Mouse (Mus musculus) limb, embryonic 10.5 days (tissue): ENCODE data around the gene Gm10447. TPM values are rescaled to one million over a fixed set of nuclear protein-coding genes. Genes with fewer than 3 reads are reported as not detected.
"Not testable (repeated sequence)": the region's sequence is repeated elsewhere in the genome, so short reads cannot be mapped to it uniquely, and the experiment has no call there.

Experiments used
- DNase-seq: peaks from one replicate; pipeline ENCODE4 v3.0.0-alpha.2; 2017; ENCODE audit warnings: low spot score
- H3K27ac ChIP-seq: fragments of 300-500 bp; sonication (generic); 2 replicates; pipeline ENCODE4 v1.5.1; 2016; ENCODE audit warnings: mild to moderate bottlenecking
- H3K27me3 ChIP-seq: fragments of 300-500 bp; sonication (generic); 2 replicates; pipeline ENCODE4 v1.6.1; 2016; ENCODE audit warnings: low read depth, mild to moderate bottlenecking; ENCODE audit not compliant: poor library complexity, severe bottlenecking
- H3K36me3 ChIP-seq: fragments of 300-500 bp; sonication (generic); 2 replicates; pipeline ENCODE4 v1.6.1; 2016; ENCODE audit warnings: mild to moderate bottlenecking, moderate library complexity
- H3K4me1 ChIP-seq: fragments of 300-500 bp; sonication (generic); 2 replicates; pipeline ENCODE4 v1.6.1; 2016
- H3K4me3 ChIP-seq: fragments of 300-500 bp; sonication (generic); 2 replicates; pipeline ENCODE4 v1.5.1; 2016; ENCODE audit warnings: mild to moderate bottlenecking, moderate library complexity
- H3K9me3 ChIP-seq: fragments of 300-500 bp; sonication (generic); replicated peaks from 2 replicates; pipeline ENCODE4 v1.6.1; 2016; ENCODE audit warnings: mild to moderate bottlenecking
- WGBS: fragments of 180-500 bp; shearing (Covaris S2); methylation state at CpG from one replicate; pipeline ENCODE4 v1.1.7; 2016; 5-methylcytosine and 5-hydroxymethylcytosine counted together
- polyA plus RNA-seq: library from polyadenylated mRNA; unstranded; fragments of >200 nt; fragmentation: Nextera tagmentation; extraction: Ambion mirVana; gene quantifications from 2 replicates; pipeline ENCODE4 v1.2.1, GENCODE M21; 2016

Gene Gm10447
- polyA plus RNA-seq, 1 experiment from 2014 or later: 0.14 TPM

DNA sequence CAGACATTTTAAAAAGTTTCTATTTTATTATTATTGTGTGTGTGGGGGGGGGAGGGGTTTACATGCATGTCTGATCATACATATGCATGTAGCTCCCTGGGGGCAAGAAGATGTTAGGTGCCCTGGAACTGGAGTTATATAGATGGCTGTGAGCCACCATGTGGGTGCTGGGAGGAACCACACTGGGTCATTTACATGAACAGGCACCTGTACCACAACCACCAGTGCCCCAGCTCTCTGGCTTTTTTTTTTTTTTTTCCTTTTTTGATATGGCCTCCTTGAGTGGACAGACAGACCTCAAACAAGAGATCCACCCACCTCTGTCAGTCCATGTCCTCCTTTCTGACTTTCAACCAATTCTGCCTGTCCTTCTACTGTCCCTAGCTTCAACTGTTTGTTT, 27.7 kb downstream of the Gm10447 start:
- Histone ChIP-seq H3K27me3 (no peaks in the 10 kb centered on the region), H3K27ac (no peak overlapping the region), H3K4me1 (peaks cover 14% of the 10 kb centered on the region), H3K36me3 (peaks cover 16% of the 10 kb centered on the region), H3K4me3 (peak overlapping the region; percentile 85), H3K9me3 (no peaks in the 10 kb centered on the region)
- DNase-seq: no peak

DNA sequence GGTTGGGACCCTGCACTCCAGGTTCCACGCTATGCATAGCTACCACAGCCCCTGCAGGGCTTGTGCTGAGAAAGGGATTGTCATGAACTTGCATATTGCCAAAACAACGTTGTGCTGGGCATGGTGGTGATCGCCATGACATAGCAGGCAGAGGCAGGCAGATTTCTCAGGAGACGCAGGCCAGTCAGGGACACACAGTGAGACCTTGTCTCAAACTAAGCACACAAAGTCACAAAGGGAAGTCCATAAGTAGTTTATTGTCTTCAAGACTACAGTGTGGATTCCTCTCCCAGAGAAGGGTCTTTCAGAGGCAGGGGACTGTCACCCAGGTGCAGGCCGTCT, 28.2 kb downstream of the Gm10447 start:
- no peak overlapping the region for H3K4me3 ChIP-seq
- WGBS: 96% methylated on average over 5 of the region's 5 CpGs
- no peak overlapping the region for H3K27ac ChIP-seq
- no peaks in the 10 kb centered on the region for H3K9me3 ChIP-seq
- no peaks in the 10 kb centered on the region for H3K27me3 ChIP-seq
- peaks cover 16% of the 10 kb centered on the region for H3K36me3 ChIP-seq
- peaks cover 14% of the 10 kb centered on the region for H3K4me1 ChIP-seq
- DNase-seq: no peak

DNA sequence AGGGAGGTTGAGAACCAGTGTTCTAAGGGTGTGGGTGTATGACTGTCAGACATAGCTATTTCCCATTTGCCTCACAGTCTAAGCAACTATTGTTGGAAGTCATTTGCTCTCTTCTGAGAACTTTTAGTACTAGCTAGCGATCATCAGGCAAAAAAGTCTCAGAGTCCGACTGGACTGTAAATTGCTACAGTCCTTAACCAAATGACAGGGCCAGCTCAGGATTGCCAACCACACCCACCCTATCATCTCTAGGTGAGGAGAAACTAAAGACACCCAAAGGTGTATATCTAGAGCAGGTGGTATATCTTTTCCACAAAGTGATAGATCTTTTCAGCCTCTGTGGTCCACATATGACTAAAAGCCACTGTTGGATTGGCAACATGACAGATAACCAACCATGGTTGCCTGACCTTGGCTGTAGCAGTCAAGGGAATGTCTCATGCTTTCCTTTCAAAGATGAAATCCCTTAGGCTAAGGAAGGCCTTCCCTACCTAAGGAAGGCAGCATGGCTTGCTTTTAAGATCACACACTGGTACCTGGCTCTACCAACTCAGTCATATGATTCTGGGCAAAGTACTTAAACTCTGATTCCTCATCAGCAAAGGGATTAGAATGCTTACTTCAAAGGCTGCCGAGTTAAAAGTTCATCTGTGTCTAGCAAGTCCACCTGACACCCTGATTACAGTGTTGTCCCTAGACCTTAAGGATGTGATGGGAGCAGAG, 28.8 kb downstream of the Gm10447 start:
- 94% methylated on average over 3 of the region's 3 CpGs for WGBS
- Histone ChIP-seq H3K27me3 (no peaks in the 10 kb centered on the region), H3K27ac (no peak overlapping the region), H3K36me3 (peaks cover 16% of the 10 kb centered on the region), H3K9me3 (no peaks in the 10 kb centered on the region), H3K4me1 (peaks cover 14% of the 10 kb centered on the region), H3K4me3 (no peak overlapping the region)
- no peak for DNase-seq

DNA sequence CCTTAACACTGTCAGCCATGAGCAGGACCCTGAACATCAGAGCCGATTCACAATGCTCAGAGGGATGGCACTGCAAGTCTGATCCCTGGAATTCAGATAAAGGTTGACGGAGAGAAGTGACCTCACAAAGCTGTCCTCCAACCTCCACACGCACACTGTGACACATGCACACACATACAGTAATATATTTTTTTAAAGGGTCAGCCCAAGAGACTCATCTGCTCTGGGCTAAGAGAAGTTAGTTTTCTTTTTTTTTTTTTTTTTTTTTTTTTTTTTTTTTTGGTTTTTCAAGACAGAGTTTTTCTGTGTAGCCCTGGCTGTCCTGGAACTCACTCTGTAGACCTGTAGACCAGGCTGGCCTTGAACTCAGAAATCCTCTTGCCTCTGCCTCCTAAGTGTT, 30.0 kb downstream of the Gm10447 start:
- H3K27me3 ChIP-seq, H3K27ac ChIP-seq, H3K4me3 ChIP-seq, H3K9me3 ChIP-seq, DNase-seq: not testable (repeated sequence)
- WGBS: 86% methylated on average over 3 of the region's 3 CpGs
- Histone ChIP-seq H3K4me1 (peaks cover 14% of the 10 kb centered on the region), H3K36me3 (peaks cover 16% of the 10 kb centered on the region)

DNA sequence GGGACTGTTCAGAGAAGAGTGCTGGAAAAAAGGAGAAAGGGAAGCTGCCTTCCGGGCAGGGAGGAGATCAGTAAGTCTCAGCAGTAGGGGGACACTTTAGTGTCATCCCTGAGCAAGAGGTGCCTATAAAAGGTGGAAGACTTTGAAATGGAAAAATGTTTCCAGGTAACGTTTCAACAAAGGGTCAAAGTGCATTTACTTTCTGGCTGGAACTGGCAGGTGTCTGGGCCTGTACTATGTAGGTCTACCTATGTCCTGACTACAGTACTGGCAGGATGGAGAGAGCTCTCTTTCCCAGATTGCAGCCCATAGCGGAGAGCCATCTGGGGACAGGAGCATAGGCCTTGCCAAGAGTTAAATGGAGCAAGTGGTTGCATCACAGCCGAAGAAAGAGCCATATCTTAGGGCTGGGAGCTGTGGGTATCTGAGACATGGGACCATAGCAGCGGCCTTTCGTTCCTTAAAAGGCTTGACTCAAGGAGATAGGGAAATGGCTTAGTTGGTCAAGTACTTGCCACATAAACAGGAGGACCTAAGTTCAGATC, 31.1 kb downstream of the Gm10447 start:
- peaks cover 26% of the 10 kb centered on the region for H3K36me3 ChIP-seq
- no peak overlapping the region for H3K4me3 ChIP-seq
- 79% methylated on average over 6 of the region's 6 CpGs for WGBS
- H3K27ac ChIP-seq: no peak overlapping the region
- H3K9me3 ChIP-seq: no peaks in the 10 kb centered on the region
- H3K4me1 ChIP-seq: peaks cover 8% of the 10 kb centered on the region
- no peak for DNase-seq
- H3K27me3 ChIP-seq: no peaks in the 10 kb centered on the region

DNA sequence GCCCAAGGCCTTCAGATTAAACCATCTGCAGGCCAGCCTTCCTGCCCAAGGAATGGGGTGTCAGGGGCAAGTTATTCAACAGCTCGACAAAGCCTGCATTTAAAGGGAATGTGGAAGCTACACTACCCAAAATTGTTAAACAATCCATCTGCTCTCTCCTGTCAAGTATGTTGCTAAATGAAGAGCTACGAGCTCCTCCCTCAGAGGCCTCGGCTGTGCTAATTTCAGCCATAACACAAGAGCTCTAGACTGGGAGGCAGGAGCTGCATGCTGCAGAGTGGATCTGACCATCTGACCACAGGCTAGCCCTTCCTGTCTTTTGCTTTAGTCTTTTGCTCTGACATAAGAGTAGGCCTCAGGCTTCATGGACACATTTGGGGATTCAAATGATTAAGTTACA, 31.7 kb downstream of the Gm10447 start:
- no peaks in the 10 kb centered on the region for H3K27me3 ChIP-seq
- no peak for DNase-seq
- no peaks in the 10 kb centered on the region for H3K9me3 ChIP-seq
- H3K4me3 ChIP-seq: no peak overlapping the region
- no peak overlapping the region for H3K27ac ChIP-seq
- H3K4me1 ChIP-seq: peaks cover 8% of the 10 kb centered on the region
- WGBS: 78% methylated on average over 3 of the region's 3 CpGs
- peaks cover 30% of the 10 kb centered on the region for H3K36me3 ChIP-seq

DNA sequence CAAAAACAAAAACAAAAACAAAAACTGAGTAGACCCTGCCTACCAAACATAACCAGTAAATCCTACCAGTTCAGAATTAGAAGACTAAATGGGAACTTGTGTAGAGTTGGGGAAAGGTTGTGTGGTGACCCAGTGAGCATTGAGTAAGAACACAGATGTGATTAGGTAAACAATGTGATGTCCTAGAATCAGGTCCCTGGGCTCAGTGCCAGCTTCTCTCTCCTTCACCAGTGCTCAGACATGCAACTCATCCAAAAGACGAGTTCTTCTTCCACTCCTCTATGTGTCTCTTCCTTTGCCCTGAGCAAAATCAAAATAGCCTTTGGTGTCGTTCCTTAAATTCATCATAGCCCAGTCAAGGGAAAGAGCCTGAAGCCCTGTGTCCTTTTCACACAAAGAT, 32.1 kb downstream of the Gm10447 start:
- Histone ChIP-seq H3K4me3 (no peak overlapping the region), H3K9me3 (no peaks in the 10 kb centered on the region), H3K27ac (no peak overlapping the region), H3K4me1 (peaks cover 5% of the 10 kb centered on the region), H3K27me3 (no peaks in the 10 kb centered on the region), H3K36me3 (peaks cover 35% of the 10 kb centered on the region)
- WGBS: 87% methylated on average over 2 of the region's 2 CpGs
- DNase-seq: no peak

DNA sequence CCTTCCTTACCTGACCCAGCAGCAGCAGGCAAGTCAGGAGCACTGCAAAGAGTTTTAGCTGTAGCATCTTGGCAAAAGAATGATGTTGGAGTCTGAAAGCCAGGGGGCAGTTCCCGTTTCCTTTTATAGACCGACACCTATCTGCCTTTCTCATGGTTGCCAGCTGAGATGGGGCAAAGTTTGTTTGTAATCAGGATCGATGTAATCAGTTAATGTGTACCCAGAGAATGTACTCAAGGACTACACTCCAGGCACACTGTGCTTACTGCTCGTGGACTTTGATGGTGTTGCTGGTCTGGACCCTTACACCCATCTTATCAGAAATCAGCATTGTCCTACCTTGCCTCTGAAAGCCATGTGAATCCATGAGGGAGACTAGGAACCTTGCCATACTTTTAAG, 33.9 kb downstream of the Gm10447 start, which contains the start of gene Leap2:
TSS of gene Leap2 (minus strand) at position 135 of the 400 bp plus-strand sequence.
- Histone ChIP-seq H3K4me3 (no peak within 1 kb of the TSS), H3K9me3 (no peaks in the 10 kb centered on the region), H3K36me3 (peaks cover 39% of the 10 kb centered on the region), H3K27me3 (no peaks in the 10 kb centered on the region), H3K27ac (no peak within 1 kb of the TSS), H3K4me1 (no peaks in the 10 kb centered on the region)
- DNase-seq: no peak
- WGBS: 91% methylated on average over 4 of the region's 4 CpGs

DNA sequence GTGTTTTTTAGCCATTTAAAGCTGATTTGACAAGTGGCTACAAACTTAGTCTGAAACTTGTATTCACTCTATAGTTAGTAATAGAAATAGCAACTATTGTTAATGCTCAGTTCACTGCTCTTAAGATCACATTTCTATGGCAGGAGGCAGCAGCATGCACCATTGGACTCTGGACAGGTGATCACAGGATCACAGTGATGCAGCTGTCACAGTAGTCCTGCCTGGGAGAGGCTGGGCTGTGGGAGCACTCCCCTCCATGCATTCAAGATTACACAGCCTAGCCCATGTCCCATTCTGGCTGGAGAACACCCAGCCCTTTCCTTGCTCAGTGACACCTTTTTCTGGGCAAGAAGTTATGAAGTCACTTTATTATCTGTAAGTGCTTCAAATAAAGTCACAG, 38.9 kb downstream of the Gm10447 start:
- no peaks in the 10 kb centered on the region for H3K27me3 ChIP-seq
- H3K4me3 ChIP-seq: no peak overlapping the region
- no peaks in the 10 kb centered on the region for H3K4me1 ChIP-seq
- no peak for DNase-seq
- no peaks in the 10 kb centered on the region for H3K9me3 ChIP-seq
- no peak overlapping the region for H3K27ac ChIP-seq
- H3K36me3 ChIP-seq: peaks cover 84% of the 10 kb centered on the region

DNA sequence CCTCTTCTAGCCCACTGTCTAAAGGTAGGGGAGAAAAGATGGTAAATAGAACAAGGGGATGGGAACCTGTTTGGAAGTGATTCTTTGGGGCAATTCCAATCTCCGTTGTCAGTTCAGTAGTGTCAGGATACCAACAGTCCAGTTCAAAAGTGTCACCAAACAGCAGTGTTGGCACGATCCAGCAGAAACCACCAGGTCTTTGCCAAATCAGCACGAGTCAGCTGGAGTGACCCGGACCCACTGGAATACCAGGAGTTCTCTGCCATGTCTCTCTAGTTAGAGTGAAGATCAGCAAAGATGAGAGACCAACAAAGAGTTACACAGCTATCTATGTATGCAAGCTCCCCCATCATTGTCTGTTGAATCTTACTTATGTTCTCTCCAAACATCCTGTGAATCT, 43.0 kb downstream of the Gm10447 start:
- H3K36me3 ChIP-seq: peaks cover 99% of the 10 kb centered on the region
- 98% methylated on average over 4 of the region's 4 CpGs for WGBS

DNA sequence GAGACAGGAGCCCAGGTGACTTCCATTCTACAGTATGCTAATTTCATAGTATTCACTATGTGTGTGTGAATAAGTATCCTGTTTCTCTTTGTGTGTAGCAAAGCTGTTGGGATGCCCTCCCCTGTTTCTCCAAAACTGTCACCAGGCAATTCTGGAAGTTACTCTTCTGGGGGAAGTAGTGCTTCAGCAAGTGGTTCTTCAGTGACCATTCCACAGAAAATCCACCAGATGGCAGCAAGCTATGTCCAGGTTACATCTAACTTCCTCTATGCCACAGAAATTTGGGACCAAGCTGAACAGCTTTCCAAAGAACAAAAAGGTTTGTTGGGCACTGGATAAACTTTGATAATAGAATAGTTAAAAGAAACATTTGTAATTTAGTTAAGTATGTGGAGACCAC, 45.2 kb downstream of the Gm10447 start:
- H3K36me3 ChIP-seq: peaks cover 98% of the 10 kb centered on the region
- no peak overlapping the region for H3K4me3 ChIP-seq
- H3K4me1 ChIP-seq: no peaks in the 10 kb centered on the region
- no peak for DNase-seq
- H3K27me3 ChIP-seq: no peaks in the 10 kb centered on the region
- no peaks in the 10 kb centered on the region for H3K9me3 ChIP-seq
- H3K27ac ChIP-seq: no peak overlapping the region

More for the DNA sequence above, 43.0 kb downstream of the Gm10447 start:
- no peaks in the 10 kb centered on the region for H3K9me3 ChIP-seq
- no peaks in the 10 kb centered on the region for H3K4me1 ChIP-seq
- no peak overlapping the region for H3K4me3 ChIP-seq
- H3K27me3 ChIP-seq: no peaks in the 10 kb centered on the region
- no peak for DNase-seq
- no peak overlapping the region for H3K27ac ChIP-seq
